Mouse (Mus musculus): ENCODE measurements around the gene Stac3.

The Stac3 gene

DNA sequence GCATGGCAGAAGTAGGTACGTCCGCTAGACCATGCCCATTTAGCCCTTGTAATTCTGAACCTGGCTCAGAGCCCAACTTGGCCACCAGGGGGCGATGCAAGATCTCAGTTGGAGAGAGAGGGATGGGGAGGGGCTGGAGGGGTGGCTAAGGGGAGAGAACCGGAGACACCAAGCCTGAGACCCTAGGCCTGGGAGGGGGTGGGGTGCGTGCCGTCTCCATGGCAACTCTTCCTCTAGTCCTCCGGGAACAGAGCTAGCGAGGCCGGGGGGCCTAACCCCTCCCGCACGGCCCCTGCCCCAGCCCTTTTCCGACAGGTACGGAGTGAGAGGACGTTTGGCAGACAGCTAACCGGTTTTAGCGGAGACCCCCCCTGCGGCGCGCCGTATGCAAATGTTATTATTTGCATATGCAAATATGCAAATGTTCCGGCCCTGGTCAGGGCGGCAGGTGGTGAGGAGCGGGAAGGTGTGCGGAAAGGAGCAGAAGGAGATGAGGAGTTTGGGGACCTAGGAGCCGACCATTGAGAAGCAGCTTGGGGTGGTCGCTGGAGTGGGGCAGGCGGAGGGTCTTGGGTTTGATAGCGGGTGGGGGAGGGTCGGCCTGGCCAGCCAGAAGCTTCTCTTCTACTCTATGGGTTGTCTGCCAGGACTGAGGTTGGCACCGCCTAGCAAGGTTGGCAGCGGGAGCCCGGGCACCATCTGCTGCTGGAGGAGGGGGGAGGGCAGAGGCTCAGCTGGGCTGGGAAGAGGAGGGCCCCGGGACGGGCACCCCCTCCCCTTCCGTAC lies 7.8 kb downstream of the Stac3 start:
- peak; percentile 35 for DNase-seq (ENCODE audit: low spot score)

DNA sequence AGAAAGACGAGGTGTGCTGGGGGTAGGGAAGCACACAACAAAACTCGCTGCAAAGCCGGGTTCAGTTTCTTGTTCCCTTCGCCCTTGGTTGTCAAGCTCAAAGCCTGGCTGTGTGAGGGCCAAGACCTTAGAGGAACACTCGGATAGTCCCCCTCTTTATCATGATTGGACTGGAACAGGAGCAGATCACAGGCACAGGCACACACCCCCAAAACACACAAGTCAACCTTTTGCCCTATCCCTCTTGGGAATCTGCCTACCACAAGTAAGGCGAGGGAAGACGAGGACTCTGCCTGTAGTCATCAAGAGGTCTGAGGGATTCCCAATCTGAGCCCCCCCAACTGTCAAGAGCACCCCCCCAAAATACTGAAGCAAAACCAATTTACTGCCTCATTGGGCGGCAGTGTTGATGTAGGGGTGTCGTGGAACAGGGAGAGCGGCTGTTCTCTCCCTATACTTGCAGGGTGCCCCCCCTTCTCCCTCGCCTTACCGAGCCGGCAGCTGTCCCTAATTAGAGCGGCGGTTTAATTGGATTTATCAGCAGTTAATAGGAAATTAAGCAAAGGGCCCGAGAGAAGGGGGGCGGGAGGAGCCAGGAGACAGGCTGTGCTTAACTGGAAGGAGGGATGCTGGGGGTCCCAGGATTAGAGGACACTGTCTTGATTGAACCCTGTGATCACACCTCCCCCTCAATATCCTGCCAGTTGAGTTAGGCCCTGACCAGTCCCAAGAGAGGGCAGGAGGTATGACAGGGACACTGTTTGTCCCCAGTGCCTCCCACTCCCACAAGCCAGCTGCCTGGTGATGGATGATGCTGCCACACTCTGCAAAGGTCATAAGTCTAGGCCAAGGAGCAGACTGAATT lies 8.6 kb downstream of the Stac3 start:
- no peak for DNase-seq (ENCODE audit: low spot score)

DNA sequence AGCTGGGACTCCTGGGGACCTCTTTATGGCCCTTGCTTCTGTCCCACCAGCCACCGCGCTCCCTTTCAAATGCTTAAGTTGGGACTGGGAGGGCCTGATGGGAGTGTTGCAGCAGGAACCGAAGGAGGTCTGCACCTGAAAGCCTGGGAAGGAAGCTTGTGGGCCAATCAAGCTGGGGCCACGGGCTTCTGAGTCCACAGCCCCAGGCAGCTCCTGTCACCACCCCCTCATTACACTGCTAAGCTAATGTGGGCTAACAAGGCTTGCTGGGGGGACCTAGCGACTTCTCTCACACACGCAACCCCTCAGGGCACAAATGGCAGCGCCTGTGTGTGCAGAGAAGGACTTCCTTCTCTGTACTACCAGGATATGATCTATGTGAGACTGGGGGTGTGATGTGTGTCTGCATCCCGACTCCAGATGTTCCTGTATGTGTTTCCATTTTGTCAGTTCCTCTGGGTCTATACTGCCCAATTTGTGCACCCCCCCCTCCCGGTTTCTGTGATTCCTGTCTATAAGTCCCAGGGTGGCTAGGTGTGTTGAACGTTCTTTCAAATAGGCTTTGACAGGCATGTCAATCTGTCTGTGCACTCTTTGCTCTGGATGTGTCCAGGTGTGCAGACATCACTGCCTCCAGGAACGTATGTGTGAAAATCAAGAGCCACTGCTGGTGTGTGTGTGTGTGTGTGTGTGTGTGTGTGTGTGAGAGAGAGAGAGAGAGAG lies 9.6 kb downstream of the Stac3 start:
- DNase-seq (ENCODE audit: low spot score) = no peak

DNA sequence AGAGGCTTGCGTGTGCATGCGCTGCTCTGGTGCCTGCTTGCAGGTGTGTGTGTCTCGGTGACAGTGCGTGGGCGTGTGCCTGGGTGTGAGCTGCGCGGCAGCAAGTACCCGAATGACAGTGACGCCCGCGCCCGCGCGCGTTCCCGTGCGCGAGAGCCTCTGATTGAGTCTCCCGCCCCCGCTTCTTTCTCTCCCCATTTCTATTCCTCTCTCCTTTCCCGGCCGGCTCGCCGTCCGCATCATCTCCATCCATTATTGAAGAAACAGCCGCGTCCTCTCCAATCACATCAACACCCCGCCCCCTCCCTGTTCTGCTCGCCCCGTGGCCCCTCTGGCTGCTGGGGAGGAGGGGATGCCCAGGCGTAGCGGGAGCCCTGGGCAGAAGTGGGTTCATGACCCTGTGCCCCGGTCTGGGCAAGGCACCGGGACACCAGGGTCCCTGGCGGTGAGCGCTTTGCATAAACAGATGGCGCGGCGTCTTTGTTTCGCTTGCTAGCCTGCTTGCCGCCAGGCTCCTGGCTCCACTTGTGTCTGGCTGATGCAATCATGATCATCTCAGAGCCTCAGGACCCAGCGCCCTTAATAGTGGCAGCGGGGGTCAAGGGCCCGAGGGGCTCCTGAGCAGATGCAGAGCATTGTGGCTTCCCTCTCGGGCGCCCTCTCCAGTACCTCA lies 10.3 kb downstream of the Stac3 start:
- DNase-seq (ENCODE audit: low spot score) = no peak

DNA sequence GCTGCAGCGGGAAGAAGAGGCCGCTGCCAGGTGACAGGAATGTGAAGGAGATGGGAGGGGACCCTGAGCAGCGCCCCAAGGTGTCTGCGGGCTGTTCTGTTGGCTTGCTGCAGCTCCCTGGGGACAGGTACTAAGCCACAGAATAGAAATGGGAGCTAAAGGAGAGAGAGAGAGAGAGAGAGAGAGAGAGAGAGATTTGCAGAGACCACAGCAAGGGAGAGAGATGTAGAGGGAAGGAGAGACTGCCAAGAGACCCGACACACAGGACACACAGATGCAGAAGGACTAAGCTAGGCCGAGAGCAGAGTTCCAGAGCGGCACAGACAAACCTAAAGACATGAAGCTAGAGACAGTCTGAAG lies 10.8 kb downstream of the Stac3 start:
- no peak for DNase-seq (ENCODE audit: low spot score)

DNA sequence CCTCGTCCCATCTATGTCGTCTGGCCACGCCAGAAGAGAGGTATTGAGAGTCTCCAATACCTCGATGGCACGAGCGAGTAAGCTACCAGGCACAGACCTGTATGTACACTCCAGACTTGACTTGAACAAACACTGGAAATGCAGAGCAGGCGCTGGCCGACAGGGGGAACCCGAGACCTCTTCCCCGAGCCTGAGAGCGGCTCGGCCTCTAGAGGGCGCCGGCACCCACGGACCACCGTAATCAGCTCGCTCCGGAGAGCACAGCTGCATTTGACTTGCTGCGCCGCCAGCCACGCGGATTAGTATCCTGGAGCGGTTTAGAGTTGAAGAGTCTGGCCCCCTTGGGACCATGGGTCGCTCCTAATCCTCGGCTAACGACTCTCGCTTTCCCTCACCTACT lies 11.3 kb downstream of the Stac3 start:
- peak; percentile 88 for DNase-seq (ENCODE audit: low spot score)

DNA sequence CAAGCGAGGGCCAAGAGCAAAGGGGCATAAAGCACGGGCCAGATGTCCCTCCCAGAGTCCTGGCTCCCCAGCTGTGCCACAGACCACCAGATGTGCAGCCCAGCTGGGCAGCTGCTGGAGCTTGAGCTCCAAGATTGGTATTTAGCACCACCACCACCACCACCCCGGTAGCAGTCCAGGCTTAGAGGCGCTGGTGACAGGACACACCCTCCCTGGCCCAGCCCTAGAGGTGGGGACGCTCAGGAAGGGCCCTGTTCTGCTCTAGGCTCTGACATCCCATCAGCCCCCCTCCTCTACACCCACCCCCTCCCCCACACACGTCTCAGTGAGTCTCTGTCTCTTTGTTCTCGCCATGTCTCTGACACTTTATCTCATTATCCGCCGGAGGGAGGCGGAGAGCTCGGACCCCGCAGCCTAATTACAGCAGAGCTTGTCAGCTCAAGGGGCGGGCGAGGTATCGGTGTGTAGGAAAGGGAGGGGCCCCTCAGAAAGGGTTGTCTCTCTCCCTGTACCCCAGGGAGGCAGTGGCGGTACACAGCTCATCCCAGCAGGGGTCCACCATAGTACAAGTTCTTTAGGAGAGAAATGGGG lies 12.1 kb downstream of the Stac3 start:
- no peak for DNase-seq (ENCODE audit: low spot score)

DNA sequence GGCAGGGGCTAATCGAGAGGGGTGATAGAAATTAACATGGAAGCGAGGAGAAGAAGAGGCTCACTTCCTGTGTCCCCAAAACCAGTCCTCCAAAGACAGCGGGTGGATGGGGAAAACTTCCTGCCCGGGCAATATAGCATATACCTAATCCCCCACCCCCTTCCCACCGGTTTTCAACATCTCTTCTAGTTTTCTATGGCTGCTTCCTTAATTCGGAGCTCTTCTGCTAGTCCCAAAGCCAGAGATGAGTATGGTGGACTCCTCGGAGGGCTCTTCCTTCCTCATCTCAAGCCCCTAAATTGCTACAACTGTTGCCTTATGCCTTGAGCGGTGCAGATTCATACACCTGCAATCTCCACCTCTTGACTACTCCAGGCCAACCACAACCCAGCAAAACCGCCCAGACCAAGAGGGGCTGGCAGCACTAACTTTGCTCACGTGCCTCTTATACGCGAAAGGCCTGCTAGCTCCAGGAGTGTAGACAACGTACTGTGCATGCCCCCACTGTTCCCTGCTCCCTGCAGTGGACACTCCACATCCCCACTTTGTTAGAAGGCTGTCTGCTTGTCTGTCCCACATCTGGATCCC lies 12.7 kb downstream of the Stac3 start:
- DNase-seq (ENCODE audit: low spot score) = no peak

DNA sequence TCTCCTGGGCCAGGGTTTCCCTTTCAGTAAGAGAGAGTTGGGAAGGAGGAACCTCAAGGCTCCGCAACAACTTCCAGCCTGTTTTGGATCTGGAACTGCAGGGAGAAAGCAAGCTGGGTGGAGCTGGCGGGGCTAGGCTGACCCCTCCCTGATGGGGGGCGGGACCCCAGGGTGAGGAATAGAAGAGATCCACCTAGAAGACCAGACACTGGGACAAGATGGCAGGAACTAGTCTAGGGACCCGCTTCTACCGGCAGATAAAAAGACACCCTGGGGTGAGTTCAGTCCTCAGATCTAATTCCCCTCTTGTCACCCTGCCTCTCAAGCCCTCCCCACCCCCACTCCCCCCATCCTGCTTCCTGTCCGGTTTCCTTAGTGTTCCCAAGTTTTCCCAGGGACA lies 13.3 kb downstream of the Stac3 start, which contains the start of gene Ndufa4l2:
Ndufa4l2 (plus strand) TSS at position 204 of the 400 bp plus-strand sequence.
- no peak for DNase-seq (ENCODE audit: low spot score)

DNA sequence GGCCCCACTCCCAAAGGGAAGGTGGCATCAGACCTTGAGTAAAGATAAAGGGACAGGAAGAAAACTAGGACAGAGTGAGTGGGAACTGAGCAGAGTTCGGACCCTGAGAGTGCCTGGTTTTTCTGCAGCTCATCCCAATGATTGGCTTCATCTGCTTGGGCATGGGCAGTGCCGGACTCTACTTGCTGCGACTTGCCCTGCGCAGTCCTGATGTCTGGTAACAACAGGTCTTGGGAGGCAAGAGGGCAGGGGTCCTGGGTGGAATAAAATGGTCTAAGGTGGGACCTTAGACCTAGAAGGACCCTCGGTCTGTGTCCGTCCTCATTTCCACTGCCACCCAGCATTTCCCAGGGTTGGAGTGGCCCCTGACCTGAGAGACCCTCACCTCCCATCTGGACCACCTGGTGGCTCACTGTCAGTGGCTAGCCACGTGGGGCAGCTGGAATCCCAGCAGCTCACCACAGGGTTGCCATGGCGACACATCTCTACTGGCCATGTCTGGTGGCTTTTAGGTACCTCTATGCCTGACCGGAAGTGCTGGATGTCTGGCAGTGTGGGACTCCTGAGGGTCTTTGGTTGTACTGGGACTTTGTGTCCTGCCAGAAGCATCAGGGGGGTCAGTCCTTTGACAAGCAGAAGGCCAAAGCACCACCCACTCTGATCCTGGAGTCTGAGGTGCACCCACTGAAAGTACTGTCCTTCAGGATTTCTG lies 13.9 kb downstream of the Stac3 start:
- DNase-seq (ENCODE audit: low spot score) = no peak

DNA sequence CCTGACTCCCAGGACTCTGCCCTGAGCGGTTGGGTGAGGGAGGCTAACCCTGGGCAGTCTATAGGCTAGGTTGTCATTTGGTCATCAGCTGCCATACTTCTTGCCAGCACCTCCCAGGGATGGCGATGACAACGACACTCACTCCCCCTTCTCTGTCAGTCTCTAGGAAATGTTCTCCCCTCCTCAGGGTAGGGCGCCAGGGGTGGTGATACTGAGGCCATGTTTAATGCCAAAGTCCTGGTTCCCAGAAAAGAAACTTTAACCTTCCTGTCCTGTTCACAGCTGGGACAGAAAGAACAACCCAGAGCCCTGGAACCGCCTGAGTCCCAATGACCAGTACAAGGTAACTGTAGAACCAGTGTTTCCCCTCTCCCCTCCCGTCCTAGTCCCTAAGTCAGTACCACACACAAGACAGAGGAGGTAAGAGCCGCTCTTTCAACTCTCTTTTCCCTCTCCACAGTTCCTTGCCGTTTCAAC lies 14.5 kb downstream of the Stac3 start:
- no peak for DNase-seq (ENCODE audit: low spot score)

DNA sequence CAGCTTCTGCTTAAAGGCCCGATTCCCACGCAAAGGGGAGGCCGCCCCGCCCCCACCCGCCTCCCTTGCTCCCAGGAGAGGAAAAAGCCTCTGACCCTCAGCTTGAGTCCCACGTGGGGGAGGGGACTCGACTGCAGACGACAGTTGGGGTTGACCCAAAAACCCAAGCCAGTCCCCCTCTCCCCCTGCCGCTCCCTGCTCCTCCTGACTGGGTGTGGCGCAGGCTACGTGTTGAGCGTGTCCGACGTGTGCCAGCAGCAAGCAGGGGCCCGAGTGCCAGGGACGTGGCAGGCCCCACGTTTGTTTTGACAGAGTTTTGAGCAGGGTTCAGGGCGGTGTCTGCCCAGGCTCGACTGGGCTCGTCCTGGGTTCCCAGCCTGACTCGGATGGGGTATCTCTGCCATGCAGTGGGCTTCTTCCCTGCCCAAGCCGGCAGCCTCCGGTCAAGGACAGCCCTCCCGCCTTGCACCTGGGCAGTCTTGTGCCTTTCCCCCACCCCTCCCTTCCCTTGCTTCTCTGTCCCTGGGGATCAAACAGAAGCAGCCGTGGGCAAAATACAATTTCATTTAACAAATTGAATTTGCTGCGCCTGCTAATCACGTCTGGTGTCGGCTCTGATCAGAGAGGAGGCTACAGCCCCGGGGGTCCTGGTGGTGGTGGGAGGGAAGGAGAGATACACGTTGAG lies 15.2 kb downstream of the Stac3 start:
- no peak for DNase-seq (ENCODE audit: low spot score)

DNA sequence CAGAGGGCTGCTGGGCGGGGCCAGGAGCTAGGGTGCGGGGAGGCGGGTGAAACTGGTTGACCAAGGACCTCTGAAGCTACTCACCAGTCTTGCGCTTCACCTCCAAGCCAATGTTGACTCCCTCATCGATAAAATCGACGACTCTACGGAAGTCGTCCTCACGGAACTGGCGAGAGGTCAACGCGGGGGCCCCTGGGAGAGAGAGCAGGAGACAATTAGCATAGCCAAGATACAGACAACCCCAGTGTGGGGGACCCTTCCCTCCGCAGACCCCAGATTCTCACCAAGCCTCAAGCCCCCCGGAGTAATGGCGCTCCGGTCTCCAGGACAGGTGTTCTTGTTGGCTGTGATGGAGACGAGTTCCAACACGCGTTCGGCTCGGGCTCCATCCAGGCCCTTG lies 16.5 kb downstream of the Stac3 start:
- no peak for DNase-seq (ENCODE audit: low spot score)

DNA sequence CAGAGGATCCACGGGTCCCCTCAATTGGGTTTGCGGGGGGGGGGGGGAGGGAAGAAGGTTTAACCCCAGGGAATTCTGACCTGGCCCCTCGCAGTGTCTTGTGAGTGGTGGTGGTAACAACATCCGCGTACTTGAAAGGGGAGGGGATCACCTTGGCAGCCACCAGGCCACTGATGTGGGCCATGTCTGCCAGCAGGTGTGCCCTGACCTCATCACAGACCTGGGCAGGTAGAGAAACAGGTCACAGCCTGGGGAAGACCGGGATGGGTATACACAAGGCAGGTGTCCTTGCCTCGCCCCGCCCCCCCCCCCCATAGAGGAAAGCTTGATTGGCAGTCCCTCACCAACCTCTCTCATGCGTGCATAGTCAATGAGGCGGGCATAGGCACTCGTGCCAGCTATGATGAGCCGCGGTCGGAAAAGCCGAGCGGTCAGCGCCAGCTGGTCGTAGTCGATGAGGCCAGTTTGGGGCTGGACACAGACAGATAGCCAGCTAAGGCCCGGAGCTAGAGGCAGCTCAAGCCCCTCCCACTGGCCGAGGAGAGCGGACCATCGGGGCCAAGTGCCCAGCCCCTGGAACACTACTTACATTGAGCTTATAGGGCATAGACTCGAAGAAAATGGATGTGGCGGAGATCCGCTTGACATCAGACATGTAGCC lies 17.7 kb downstream of the Stac3 start:
- no peak for DNase-seq (ENCODE audit: low spot score)

DNA sequence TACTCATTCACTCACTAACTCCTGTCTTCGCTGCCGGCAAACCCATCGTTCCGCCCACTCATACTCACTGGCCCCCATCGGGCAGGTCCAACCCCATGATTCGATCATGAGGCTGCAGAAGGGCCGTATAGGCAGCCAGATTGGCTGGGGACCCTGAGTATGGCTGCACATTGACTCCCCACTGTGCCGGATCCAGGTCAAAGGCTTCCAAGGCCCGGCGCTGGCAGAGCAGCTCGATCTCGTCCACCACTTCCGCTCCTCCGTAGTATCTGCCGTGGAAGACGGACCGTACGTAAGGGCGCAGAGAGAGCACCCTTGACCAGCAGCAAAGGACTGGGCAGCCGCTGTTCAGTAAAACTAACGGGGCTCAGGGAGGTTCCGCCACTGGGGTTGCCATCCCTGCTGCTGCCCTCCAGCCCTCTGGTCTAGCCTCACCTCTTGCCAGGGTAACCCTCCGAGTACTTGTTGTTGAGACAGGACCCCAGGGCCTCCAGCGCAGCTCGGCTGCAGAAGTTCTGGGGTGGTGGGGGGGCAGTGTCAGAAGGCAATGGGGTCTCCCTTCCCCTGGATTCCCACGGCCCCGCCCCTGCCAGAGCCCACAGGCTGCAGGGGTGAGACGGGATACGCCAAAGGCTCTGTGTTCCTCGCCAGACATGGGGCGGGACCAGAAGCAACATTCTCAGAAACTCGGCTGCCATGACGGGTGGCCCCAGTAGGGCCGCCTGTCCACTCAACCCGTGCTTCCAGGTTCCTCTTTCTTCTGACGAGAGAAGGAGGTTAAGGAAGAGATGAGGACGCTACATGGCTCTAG lies 18.6 kb downstream of the Stac3 start:
- no peak for DNase-seq (ENCODE audit: low spot score)

DNA sequence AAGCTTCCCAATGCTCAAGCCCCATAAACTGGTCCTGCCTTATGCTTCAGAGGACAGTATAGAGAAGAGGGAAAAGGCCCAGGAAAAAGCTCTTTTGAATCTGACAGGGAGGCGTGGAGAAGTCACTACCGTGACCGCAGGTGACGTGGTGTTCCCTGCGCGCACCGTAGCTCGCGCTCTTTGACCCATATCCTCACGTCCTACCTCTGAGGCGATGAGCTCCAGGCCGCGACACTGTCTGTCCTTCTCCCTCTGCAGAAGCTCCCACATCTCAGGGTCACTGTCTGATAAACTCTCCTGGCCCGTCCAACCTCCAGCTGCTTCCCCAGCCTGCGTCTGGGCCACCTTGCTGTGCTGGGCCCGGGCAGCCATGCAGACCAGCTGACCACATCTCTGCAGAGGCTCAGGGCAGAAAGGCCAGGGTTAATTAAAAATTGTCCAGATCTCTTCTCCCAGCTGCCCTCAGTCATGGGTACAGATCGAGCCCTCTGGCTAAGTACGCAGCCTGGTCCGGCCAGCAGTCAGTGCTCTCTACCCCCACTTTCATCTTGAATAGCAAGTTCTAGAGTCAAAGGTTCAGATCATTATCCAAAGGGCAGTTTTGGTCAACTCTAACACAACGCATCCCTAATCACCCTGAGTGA lies 19.4 kb downstream of the Stac3 start:
- DNase-seq (ENCODE audit: low spot score) = no peak

DNA sequence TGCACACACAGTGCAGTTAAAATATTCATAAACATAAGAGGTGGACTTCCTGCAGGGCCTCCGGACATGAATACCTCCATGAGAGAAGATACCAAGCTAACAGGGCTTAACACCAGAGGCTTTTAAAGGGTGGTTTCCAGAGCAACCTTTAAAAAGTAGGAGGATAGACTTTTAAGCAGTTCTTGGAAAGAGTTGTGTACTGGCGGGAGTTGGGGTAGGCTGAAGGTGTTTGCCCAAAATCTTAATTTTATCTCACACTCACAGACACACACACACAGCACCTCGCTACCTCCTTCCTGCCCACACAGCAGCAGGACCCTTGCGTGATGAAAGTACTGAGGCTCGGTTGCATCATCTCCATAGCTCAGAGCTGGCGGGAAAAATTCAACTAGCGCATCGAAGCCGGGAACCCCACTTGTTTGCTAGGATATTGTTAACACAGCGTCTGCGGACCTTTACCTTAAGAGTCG lies 20.2 kb downstream of the Stac3 start:
- DNase-seq (ENCODE audit: low spot score) = peak; percentile 26

DNA sequence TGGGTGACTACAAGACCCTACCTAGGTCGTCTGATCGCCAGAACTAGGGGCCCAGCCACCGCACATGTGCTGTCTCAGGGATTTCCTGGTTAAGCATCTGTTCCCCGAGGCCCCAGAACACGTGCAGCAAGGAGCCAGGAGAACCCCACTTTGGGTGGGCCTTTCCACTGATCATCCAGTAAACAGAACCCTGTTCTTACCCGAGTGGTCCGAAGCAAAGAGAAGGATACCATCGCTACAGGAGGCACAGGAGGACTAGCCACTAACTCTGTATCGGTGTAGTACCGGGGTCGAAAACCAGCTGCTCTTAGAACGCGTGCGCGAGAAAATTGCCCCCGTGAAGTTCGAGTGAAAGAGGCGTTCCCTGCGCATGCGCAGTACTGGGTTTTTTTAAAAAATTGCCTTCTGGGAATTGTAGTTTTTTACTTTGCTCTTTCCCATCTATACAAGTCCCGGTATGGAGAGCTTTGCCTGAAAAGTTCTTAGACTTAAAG lies 20.6 kb downstream of the Stac3 start, which contains the start of gene Shmt2:
Shmt2 (minus strand) TSS at position 357 of the 494 bp plus-strand sequence.
- DNase-seq (ENCODE audit: low spot score) = peak; percentile 90
